Mouse (Mus musculus) CD4-positive, CD25-positive, alpha-beta regulatory T cell, adult 2 months (primary cell): ENCODE data around the gene Onecut1.

Experiments
- DNase-seq: peaks from one replicate; pipeline ENCODE4 v3.0.0-alpha.2; 2012; ENCODE audit warnings: low read depth, low spot score

The Onecut1 gene

DNA sequence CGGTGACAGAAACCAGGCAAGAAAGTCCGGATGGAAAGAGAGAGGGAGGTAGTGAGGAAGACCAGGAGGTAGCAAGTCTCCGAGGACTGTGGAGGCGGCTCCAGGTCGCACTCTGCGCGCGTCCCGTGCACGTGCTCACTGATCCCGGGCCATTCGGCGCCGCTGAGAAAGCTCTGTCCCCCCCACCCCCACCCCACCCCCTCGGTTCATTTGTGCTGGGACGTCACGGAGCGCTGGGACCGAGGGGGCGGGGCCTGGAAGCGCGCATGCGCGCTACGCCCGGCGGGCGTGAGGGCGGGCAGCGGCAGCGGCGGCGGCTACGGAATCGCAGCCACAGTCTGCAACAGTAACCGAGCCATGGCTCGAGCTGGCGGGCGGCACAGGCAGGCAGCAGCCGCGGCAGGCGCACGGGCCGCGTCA is at the start of gene Onecut1:
TSS of gene Onecut1 (plus strand) at position 361 of the 420 bp plus-strand sequence.
- peak; percentile 46 for DNase-seq

DNA sequence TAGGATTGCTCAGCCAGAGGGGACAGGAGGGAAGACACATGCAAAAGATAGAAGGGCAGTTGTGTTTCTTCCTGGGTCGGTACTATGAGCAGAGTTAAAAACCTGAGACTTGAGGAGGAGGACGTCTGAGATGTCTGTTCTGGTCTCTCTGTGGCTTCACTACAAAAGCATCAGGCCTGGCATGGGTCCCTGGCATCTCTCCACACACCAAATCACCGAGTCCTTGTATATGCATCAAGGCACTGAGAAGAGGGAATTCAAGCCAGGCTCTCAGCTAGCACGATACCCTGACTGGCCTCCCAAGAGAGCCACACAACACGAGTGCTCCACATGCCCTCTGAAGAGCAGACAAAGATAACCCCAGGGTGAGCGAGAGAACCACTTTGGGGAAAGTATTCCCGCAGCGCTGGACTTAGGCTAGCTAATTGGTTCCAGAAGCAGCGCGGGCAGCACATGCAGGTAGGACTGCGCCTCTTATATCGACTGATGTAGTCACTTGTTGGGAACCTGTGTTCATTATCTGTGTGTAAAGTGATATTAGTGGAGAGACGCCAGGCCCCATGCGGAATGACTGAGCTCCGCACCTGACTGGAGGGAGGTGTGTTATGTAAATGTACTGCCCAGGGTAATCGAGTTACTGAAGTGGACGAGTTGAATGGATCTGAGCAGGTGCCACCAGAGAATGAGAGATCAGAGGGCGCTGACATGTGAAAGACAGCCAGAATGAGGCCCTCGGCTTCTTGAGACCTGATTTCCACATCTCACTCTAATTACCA is 41.8 kb upstream of the Onecut1 start:
- DNase-seq = no peak

GRCm38 (mm10) chr9:74825102-74825501 is 36.6 kb upstream of the Onecut1 start:
- DNase-seq = no peak

DNA sequence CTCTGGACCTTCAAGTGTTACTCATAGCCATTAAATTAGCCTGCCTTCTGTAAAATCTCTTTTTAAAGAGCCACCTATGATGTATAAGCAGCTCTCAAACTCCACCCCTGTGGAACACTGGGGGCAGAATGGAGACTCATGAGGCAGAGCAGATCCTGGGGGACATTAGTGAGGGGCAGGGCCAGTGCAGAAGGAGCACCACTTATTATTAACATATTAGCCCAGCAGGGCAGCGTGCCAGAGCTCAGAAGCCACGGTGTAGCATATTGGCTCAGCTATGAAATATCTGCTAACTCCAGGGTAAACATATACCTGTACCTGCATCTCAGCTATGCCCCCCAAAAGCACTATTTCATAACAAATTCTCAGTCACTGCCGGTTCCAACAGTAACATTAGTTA is 32.5 kb upstream of the Onecut1 start:
- DNase-seq = no peak

- DNase-seq = no peak
Observed at GRCm38 (mm10) chr9:74842890-74843289, 18.8 kb upstream of the Onecut1 start.

- no peak for DNase-seq
Observed at GRCm38 (mm10) chr9:74846867-74847830, 14.6 kb upstream of the Onecut1 start.

DNA sequence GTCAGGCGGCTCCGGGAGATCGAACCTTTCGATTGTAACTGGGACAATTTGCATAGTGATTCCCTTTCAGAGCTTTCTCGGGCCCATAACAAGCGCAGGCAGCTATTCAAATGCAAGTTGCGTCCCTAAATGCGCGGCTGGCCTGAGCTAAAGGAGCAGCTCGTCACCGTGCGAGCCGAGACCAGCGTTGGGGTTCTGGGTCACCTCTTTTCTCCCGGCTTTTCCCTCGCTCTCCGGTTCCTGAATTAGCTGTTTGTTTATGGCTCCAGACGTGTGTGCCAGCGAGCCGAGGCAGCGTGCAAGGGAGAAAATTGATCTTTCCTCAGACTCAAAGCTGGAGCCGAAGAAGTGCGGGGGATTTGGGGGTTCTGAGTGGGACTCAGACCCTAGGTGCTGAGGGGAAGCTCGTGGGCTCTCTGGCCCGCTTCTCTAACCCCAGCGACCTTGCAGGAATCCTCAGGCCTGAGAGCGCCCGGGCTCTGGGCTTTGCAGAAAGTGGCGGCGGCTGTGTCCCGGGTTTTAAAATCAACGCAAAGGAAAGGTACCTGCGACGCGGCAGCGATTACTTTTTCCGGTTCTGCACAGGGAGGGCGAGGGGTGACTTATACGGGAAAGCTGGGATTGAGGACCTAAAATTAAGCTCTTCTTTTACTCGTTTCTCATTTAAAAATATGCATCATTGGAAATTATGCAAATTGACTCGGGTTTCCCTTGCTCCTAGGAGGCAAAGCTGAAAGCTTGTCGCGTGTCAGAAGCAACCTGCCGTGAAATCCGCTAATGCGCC is 13.1 kb upstream of the Onecut1 start:
- DNase-seq = no peak

DNA sequence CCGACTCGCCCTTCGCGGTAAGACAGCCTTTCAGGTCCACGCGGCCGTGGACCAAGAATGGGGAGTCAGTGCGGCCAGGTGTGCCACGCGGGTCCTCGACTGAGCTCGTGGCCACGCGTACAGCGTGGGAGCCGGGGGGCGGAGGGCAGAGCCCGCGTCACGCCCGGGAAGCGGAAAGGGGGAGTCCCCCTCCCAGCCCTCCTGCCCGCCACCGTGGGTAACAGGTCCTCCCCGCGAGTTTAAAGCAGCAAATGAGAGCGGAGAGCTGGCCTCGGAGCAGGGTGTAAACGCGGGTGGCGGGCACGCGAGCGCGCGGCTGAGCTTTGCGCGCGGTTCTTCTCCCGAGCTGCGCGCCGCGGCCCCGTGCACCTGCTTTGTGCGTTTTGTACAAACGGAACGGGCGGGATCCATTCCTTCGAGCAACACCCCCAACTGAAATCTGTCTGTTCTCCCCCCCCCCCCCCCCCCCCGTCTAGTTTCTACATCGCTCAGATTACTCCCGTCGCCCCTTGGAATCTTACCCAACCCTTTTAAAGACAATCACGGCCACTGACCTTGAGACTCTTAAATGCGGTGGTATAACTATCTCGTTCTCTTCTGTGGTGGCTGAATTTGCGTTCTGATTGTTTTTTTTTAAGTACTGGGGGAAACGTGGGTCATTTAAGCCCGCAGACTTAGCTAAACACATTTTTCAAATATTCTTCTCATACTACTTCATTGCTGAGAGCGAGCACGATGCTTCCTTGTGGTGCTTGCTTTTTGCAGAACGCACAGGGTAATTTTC is 12.3 kb upstream of the Onecut1 start:
- no peak for DNase-seq

GRCm38 (mm10) chr9:74849979-74850780 is 11.5 kb upstream of the Onecut1 start:
- no peak for DNase-seq

GRCm38 (mm10) chr9:74850781-74851145 is 11.0 kb upstream of the Onecut1 start:
- no peak for DNase-seq

GRCm38 (mm10) chr9:74851601-74852000 is 10.1 kb upstream of the Onecut1 start:
- DNase-seq = no peak

- no peak for DNase-seq
Observed at GRCm38 (mm10) chr9:74852361-74852760, 9.4 kb upstream of the Onecut1 start.

DNA sequence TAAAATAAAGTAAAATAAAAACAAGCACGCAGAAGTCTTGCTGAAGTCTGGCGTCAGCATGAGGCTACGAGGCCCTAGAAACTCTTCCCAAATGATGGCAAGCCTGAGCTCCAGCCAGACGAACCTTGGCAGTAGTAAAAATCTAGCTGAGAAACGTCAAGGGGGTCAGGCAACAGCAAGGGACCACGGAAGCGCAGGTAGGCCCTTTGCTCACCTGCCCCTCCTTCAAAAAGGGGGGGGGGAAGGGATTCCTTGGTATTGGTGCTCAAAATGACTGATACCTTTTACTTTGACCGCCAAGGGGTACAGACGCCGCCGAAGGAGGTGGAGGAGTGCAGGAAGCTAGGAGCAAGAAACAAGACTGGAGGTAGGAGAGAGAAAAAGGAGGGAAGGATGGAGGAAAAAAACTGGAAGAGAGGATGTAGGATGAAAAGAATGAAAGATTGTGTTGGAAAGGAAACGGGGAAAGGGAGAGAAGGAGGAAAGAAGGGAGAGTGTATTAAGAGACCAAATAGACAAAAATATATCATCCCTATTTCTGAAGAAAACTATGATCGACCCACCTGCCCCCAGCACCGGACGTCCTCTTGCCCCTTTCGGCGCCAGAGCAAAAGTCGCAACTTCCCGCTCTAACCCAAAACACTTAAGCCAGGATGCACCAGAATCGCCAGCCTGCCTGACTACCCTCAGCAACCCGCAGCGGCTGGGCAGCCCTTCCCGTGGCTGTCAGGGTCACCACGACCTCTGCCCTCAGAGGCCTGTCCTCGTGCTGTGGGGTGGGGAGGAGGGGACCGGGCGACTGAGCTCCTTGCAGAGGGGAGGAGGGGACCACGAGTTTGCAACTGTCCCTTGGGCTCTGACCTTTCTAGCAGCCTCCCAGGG is 8.3 kb upstream of the Onecut1 start:
- no peak for DNase-seq

- DNase-seq = no peak
Observed at GRCm38 (mm10) chr9:74854073-74854591, 7.6 kb upstream of the Onecut1 start.

GRCm38 (mm10) chr9:74855446-74855845 is 6.3 kb upstream of the Onecut1 start:
- no peak for DNase-seq

DNA sequence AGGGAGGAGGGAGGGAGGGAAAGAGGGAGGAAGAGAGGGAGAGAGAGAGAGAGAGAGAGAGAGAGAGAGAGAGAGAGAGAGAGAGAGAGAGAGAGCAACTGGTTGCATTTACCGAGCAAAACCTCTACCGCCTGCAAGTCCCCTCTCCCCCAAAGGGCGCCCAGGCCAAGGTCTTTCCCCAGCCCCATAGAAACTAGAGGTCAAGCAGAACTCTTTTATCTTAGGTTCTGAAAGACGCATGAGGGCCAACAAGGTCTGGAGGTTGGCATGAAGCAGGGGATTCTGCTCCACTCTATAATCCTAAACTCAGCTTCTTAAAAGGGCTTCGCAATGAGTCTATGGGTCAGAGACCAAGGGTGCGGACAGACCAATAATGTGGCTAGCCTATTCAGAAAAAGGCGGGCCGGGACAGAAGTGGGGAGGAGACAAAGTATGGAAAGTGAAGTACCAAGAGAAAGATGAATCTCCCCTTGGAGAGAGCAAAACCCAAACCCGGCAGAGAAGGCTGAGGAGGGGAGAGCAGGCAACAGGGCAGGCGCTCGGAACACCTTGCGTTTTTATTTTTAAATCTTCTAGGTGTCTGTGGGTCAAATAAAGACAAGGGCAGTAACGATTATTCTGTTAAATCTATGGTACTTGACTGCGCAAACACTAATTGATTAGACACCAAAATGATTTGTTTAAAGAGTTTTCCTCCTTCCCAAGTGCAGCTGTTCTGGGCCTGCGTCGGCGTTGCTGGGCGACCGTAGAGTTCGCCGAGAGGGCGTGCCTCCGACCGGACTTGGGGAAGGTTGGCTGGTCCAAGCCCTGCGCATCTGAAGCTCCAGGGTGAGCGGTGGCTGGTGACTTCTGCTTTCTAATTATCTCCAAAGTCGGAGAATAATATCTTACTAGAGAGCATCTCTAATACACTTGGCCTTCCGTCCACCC is 4.9 kb upstream of the Onecut1 start:
- no peak for DNase-seq

DNA sequence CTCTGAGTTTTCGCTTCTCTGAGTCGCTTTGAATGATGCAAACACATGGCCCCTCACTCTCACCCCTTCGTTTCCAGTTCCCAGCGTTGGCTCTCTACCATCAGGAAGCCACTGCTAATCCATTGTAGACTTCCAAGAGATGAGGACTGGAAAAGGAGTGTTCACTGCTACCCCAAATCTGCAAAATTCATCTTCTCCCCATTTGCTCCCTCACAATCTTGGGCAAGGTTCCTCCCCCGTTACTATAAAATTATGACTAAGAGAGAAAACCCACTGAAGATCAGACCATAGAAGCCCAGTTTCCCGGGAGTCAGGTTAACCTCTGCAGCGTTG is 4.2 kb upstream of the Onecut1 start:
- no peak for DNase-seq

DNA sequence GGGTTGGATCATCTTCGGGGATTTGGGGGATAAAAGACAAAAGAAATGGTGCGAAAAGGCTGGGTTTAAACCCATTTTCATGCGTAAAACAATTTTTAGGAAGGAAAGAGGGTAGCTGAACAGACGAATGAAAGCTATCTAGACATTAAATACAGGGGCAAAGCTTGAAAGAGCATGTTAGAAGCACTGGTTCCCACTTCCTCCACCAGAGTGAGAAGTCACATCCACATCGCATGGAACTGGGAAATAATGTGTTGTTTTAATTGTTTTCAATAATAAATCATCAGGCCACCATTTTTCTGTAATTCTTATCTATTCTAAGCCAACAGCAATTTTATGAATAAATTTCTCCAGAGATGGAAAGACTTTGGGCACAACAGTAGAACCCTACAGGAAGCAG is 3.6 kb upstream of the Onecut1 start:
- no peak for DNase-seq
